Comparison of ENCODE assay signal across 27 mouse cellular contexts in the genomic region with DNA sequence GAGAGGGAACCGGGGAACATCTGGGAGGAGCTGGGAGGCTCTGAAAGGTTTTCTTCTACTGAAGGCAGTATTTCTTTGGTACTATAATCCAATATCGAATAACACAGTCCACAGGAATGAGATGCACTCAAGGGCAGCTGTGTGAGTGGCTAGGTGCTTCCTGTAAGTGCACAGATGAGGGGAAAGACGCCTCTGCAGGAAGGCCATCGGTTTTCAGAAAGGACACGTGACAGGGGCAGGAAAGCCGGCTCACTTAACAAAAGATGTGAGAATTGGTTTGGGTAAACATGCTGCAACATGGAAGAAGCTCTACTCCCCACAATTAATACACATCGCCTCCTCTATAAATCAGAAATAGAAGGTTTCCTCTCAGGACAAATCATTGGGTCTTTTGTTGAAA. TPM values are rescaled to one million over a fixed set of nuclear protein-coding genes. Genes with fewer than 3 reads are reported as not detected.
A peak's percentile ranks its signal among the peaks of the same experiment; 100 is the strongest.
DNase-seq lines count a peak whose midpoint lies in the region; ATAC-seq and TF ChIP-seq lines count a peak whose summit lies in the region.
"Had no signal": no experiment of that assay in that cellular context is flagged by ENCODE, and none has a peak within 500 bp of the region (broad histone marks: within the 10 kb centered on the region; RNA-seq: fewer than 3 reads in every experiment).

No protein-coding gene starts in this region.

- TF ChIP-seq EP300 in stomach, postnatal 0 days (optimal IDR thresholded peaks at IDR 0.05) = no peak

- H3K9me3 ChIP-seq in kidney, embryonic 15.5 days (replicated peaks) = no peaks in the 10 kb centered on the region
- no peaks in the 10 kb centered on the region for H3K9me3 ChIP-seq in kidney, embryonic 14.5 days (ENCODE audit: control insufficient read depth, low read length)
- H3K9me3 ChIP-seq in stomach, embryonic 16.5 days (replicated peaks; ENCODE audit: control insufficient read depth, low read length) = no peaks in the 10 kb centered on the region
- no peaks in the 10 kb centered on the region for H3K9me3 ChIP-seq in stomach, postnatal 0 days (ENCODE audit: control insufficient read depth, low read length)
- no peaks in the 10 kb centered on the region for H3K9me3 ChIP-seq in intestine, postnatal 0 days (ENCODE audit: control insufficient read depth)
- H3K9me3 ChIP-seq: embryonic facial prominence, embryonic 13.5 days; intestine, embryonic 15.5 days; neural tube, embryonic 13.5 days had no signal

- no peak for DNase-seq in stomach, postnatal 0 days (ENCODE audit: low spot score)
- peak; percentile 40 for DNase-seq in thymus, adult 2 months
- DNase-seq: adrenal gland, adult 8-10 months; B cell, adult 2 months; cerebellum, adult 18-20 months; cerebellum, postnatal 25 days; gastrocnemius, postnatal 10 days; heart, adult 18-20 months; kidney, adult 9 months; kidney, postnatal 36 days; layer of hippocampus, postnatal 36 days; lung, adult 18-20 months; lung, postnatal 14 days; retina, postnatal 1 day had no signal

- H3K36me3 ChIP-seq in kidney, embryonic 15.5 days = peaks cover 22% of the 10 kb centered on the region
- no peaks in the 10 kb centered on the region for H3K36me3 ChIP-seq in kidney, embryonic 14.5 days (ENCODE audit: control insufficient read depth, insufficient read depth, low read length)
- H3K36me3 ChIP-seq in stomach, embryonic 16.5 days (ENCODE audit: control insufficient read depth, insufficient read depth, low read length) = no peaks in the 10 kb centered on the region
- H3K36me3 ChIP-seq in stomach, postnatal 0 days (ENCODE audit: control insufficient read depth, insufficient read depth, low read length) = peaks cover 2% of the 10 kb centered on the region; the same call in 1 of the 2 replicates
- peaks cover 9% of the 10 kb centered on the region for H3K36me3 ChIP-seq in thymus, adult 2 months (ENCODE audit: control insufficient read depth, insufficient read depth, low read length)
- 0 out of 2 replicates have a peak, but pooled peaks cover 5% of the 10 kb centered on the region for H3K36me3 ChIP-seq in intestine, postnatal 0 days (ENCODE audit: control insufficient read depth, insufficient read depth)
- H3K36me3 ChIP-seq: G1E; intestine, embryonic 15.5 days had no signal

- H3K27ac ChIP-seq in kidney, embryonic 15.5 days = no peak overlapping the region
- H3K27ac ChIP-seq in kidney, embryonic 14.5 days (ENCODE audit: low read depth, low read length) = no peak overlapping the region
- 0 out of 2 replicates have a peak overlapping the region, but pooled peaks have one; percentile 6 for H3K27ac ChIP-seq in stomach, embryonic 16.5 days (ENCODE audit: low read length)
- H3K27ac ChIP-seq in stomach, postnatal 0 days (replicated peaks) = no peak overlapping the region
- H3K27ac ChIP-seq in thymus, adult 2 months (ENCODE audit: control insufficient read depth, insufficient read depth, low read length) = no peak overlapping the region
- H3K27ac ChIP-seq in intestine, postnatal 0 days (ENCODE audit: low read depth, low read length) = no peak overlapping the region
- H3K27ac ChIP-seq: embryonic facial prominence, embryonic 13.5 days; intestine, embryonic 15.5 days; neural tube, embryonic 13.5 days had no signal

- no peak overlapping the region for H3K9ac ChIP-seq in kidney, embryonic 15.5 days
- no peak overlapping the region for H3K9ac ChIP-seq in kidney, embryonic 14.5 days (ENCODE audit: low read depth, low read length)
- no peak overlapping the region for H3K9ac ChIP-seq in stomach, embryonic 16.5 days (ENCODE audit: low read length)
- H3K9ac ChIP-seq in stomach, postnatal 0 days (ENCODE audit: low read length) = no peak overlapping the region
- no peak overlapping the region for H3K9ac ChIP-seq in intestine, postnatal 0 days (ENCODE audit: low read depth, low read length)
- H3K9ac ChIP-seq: embryonic facial prominence, embryonic 13.5 days; intestine, embryonic 15.5 days; neural tube, embryonic 13.5 days had no signal

- ATAC-seq in kidney, embryonic 15.5 days (replicated peaks; ENCODE audit: low FRiP score) = 0 out of 2 replicates have a peak, but pooled peaks have one; percentile 40
- ATAC-seq in kidney, embryonic 14.5 days (ENCODE audit: low FRiP score, low TSS enrichment) = no peak
- no peak for ATAC-seq in stomach, embryonic 16.5 days (ENCODE audit: insufficient read depth, low FRiP score)
- no peak for ATAC-seq in stomach, postnatal 0 days (ENCODE audit: low FRiP score, low TSS enrichment)
- ATAC-seq in megakaryocyte-erythroid progenitor cell, adult 5-6 weeks (replicated peaks; ENCODE audit: low FRiP score, low TSS enrichment, poor library complexity, severe bottlenecking) = no peak
- no peak for ATAC-seq in intestine, postnatal 0 days
- ATAC-seq: hindbrain, embryonic 16.5 days; intestine, embryonic 15.5 days; Patski had no signal

- H3K4me3 ChIP-seq in kidney, embryonic 15.5 days (replicated peaks) = no peak overlapping the region
- no peak overlapping the region for H3K4me3 ChIP-seq in kidney, embryonic 14.5 days (ENCODE audit: low read length)
- H3K4me3 ChIP-seq in stomach, embryonic 16.5 days (replicated peaks; ENCODE audit: low read length) = no peak overlapping the region
- H3K4me3 ChIP-seq in stomach, postnatal 0 days (ENCODE audit: low read depth, low read length) = no peak overlapping the region
- H3K4me3 ChIP-seq in thymus, adult 2 months (ENCODE audit: control insufficient read depth, insufficient read depth, low read length) = no peak overlapping the region
- H3K4me3 ChIP-seq in intestine, postnatal 0 days (ENCODE audit: low read depth, low read length) = no peak overlapping the region
- H3K4me3 ChIP-seq: embryonic facial prominence, embryonic 13.5 days; erythroblast, embryonic 14.5 days; intestine, embryonic 15.5 days; neural tube, embryonic 13.5 days had no signal

- TF ChIP-seq POLR2A in thymus, adult 2 months (IDR thresholded peaks at IDR 0.05; ENCODE audit: control insufficient read depth, extremely low read depth, insufficient read depth, low read length, poor library complexity) = no peak

- no peak for TF ChIP-seq CTCF in stomach, postnatal 0 days (IDR thresholded peaks at IDR 0.05; ENCODE audit: low read depth)
- no peak for TF ChIP-seq CTCF in thymus, adult 2 months (IDR thresholded peaks at IDR 0.05; ENCODE audit: borderline replicate concordance, control insufficient read depth, extremely low read depth, insufficient read depth, low read length, poor library complexity)
- TF ChIP-seq CTCF in intestine, postnatal 0 days (IDR thresholded peaks at IDR 0.05; ENCODE audit: low read depth) = no peak

- H3K4me2 ChIP-seq in kidney, embryonic 15.5 days = no peak overlapping the region
- H3K4me2 ChIP-seq in kidney, embryonic 14.5 days (replicated peaks; ENCODE audit: low read depth, low read length) = no peak overlapping the region
- no peak overlapping the region for H3K4me2 ChIP-seq in stomach, embryonic 16.5 days (ENCODE audit: low read depth, low read length)
- no peak overlapping the region for H3K4me2 ChIP-seq in stomach, postnatal 0 days (replicated peaks; ENCODE audit: low read depth)
- no peak overlapping the region for H3K4me2 ChIP-seq in intestine, postnatal 0 days (replicated peaks; ENCODE audit: low read depth)
- H3K4me2 ChIP-seq: embryonic facial prominence, embryonic 13.5 days; intestine, embryonic 15.5 days; neural tube, embryonic 13.5 days had no signal

- H3K4me1 ChIP-seq in kidney, embryonic 15.5 days = peaks cover 25% of the 10 kb centered on the region
- 0 out of 2 replicates have a peak, but pooled peaks cover 7% of the 10 kb centered on the region for H3K4me1 ChIP-seq in kidney, embryonic 14.5 days (ENCODE audit: control insufficient read depth, insufficient read depth, low read length)
- H3K4me1 ChIP-seq in stomach, embryonic 16.5 days (ENCODE audit: control insufficient read depth, insufficient read depth, low read length) = peaks cover 10% of the 10 kb centered on the region; the same call in 1 of the 2 replicates
- H3K4me1 ChIP-seq in stomach, postnatal 0 days (replicated peaks; ENCODE audit: control insufficient read depth, insufficient read depth) = no peaks in the 10 kb centered on the region
- peaks cover 13% of the 10 kb centered on the region for H3K4me1 ChIP-seq in thymus, adult 2 months (replicated peaks; ENCODE audit: control insufficient read depth, insufficient read depth, low read length)
- no peaks in the 10 kb centered on the region for H3K4me1 ChIP-seq in intestine, postnatal 0 days (replicated peaks; ENCODE audit: control insufficient read depth, insufficient read depth, low read length)
- H3K4me1 ChIP-seq: intestine, embryonic 15.5 days had no signal

- WGBS in kidney, embryonic 15.5 days = 26% methylated on average over 7 of the region's 7 CpGs
- WGBS in kidney, embryonic 14.5 days = 34% methylated on average over 7 of the region's 7 CpGs
- 36% methylated on average over 7 of the region's 7 CpGs for WGBS in stomach, embryonic 16.5 days
- 34% methylated on average over 7 of the region's 7 CpGs for WGBS in stomach, postnatal 0 days
- 27% methylated on average over 7 of the region's 7 CpGs for WGBS in thymus, adult 2 months
- 55% methylated on average over 7 of the region's 7 CpGs for WGBS in intestine, postnatal 0 days

- H3K27me3 ChIP-seq in kidney, embryonic 15.5 days = no peaks in the 10 kb centered on the region
- H3K27me3 ChIP-seq in kidney, embryonic 14.5 days (ENCODE audit: control insufficient read depth, insufficient read depth, low read length) = no peaks in the 10 kb centered on the region
- no peaks in the 10 kb centered on the region for H3K27me3 ChIP-seq in stomach, embryonic 16.5 days (ENCODE audit: control insufficient read depth, insufficient read depth, low read length)
- H3K27me3 ChIP-seq in stomach, postnatal 0 days (ENCODE audit: control insufficient read depth, insufficient read depth, low read length) = no peaks in the 10 kb centered on the region
- H3K27me3 ChIP-seq in thymus, adult 2 months (ENCODE audit: control insufficient read depth, insufficient read depth, low read length) = no peaks in the 10 kb centered on the region
- H3K27me3 ChIP-seq in intestine, postnatal 0 days (replicated peaks; ENCODE audit: control insufficient read depth, insufficient read depth, low read length) = no peaks in the 10 kb centered on the region
- H3K27me3 ChIP-seq: CH12.LX; intestine, embryonic 15.5 days; Patski had no signal

RNA-seq across cellular contexts. Expression of a gene that starts 40.8 kb away (rescaled TPM):
- 17.6 and 17.8 TPM in 2 replicates for polyA plus RNA-seq in kidney, embryonic 15.5 days (2015; fragmentation: Nextera tagmentation; extraction: Ambion mirVana)
- polyA plus RNA-seq in kidney, embryonic 14.5 days (2014; fragmentation: Nextera tagmentation; extraction: Ambion mirVana) = 19.5 TPM in 2 replicates
- 10.9 and 11.3 TPM in 2 replicates for polyA plus RNA-seq in stomach, embryonic 16.5 days (2015; fragmentation: Nextera tagmentation; extraction: Ambion mirVana)
- 7.8 and 8.3 TPM in 2 replicates for polyA plus RNA-seq in stomach, postnatal 0 days (2015; fragmentation: Nextera tagmentation; extraction: Ambion mirVana)
- polyA plus RNA-seq in thymus, adult 2 months (2012; rRNA removed) = 30.4 and 34.4 TPM in 2 replicates
- total RNA-seq in megakaryocyte-erythroid progenitor cell, adult 5-6 weeks (2014; fragmentation: Nextera tagmentation) = 2.7 and 5.9 TPM in 2 replicates
- 8.6 and 10.5 TPM in 2 replicates for total RNA-seq in megakaryocyte-erythroid progenitor cell, adult 5-6 weeks (2017)
- 6.7 and 7.4 TPM in 2 replicates for polyA plus RNA-seq in intestine, postnatal 0 days (2015; fragmentation: Nextera tagmentation; extraction: Ambion mirVana)
- total RNA-seq: G1E had no signal
- polyA plus RNA-seq: erythroblast, embryonic 14.5 days; G1E had no signal

RNA-seq across cellular contexts. Expression of a gene that starts 40.8 kb away (rescaled TPM):
- 3.8 and 4.0 TPM in 2 replicates for polyA plus RNA-seq in kidney, embryonic 15.5 days (2015; fragmentation: Nextera tagmentation; extraction: Ambion mirVana)
- 4.9 and 7.5 TPM in 2 replicates for polyA plus RNA-seq in kidney, embryonic 14.5 days (2014; fragmentation: Nextera tagmentation; extraction: Ambion mirVana)
- polyA plus RNA-seq in stomach, embryonic 16.5 days (2015; fragmentation: Nextera tagmentation; extraction: Ambion mirVana) = 1.9 and 2.0 TPM in 2 replicates
- 1.4 and 1.8 TPM in 2 replicates for polyA plus RNA-seq in stomach, postnatal 0 days (2015; fragmentation: Nextera tagmentation; extraction: Ambion mirVana)
- 2.7 and 3.3 TPM in 2 replicates for polyA plus RNA-seq in thymus, adult 2 months (2012; rRNA removed)
- total RNA-seq in megakaryocyte-erythroid progenitor cell, adult 5-6 weeks (2014; fragmentation: Nextera tagmentation) = 5.7 and 21.7 TPM in 2 replicates
- total RNA-seq in megakaryocyte-erythroid progenitor cell, adult 5-6 weeks (2017) = 0.94 and 1.4 TPM in 2 replicates
- polyA plus RNA-seq in intestine, postnatal 0 days (2015; fragmentation: Nextera tagmentation; extraction: Ambion mirVana) = 1.4 and 2.3 TPM in 2 replicates
- polyA plus RNA-seq: erythroblast, embryonic 14.5 days; G1E had no signal
